Mouse (Mus musculus) MEL (cell line): ENCODE data around the gene Haus6.

ENCODE experiments used
- CHD1 ChIP-seq: IDR thresholded peaks from 2 replicates; pipeline ENCODE4 v1.6.1; 2012; ENCODE audit warnings: low read depth, mild to moderate bottlenecking, inconsistent platforms, low read length, improper control_type of control experiment
- CTCF ChIP-seq, 3 experiments: IDR thresholded peaks in 2 of 3; conservative IDR thresholded peaks in 1 of 3; 2 replicates each; pipeline ENCODE4 v1.5.1; 2011 to 2012; ENCODE audit warnings: low read length in 3 of 3, low read depth in 2 of 3, mild to moderate bottlenecking in 2 of 3, improper control_type of control experiment in 1 of 3, inconsistent platforms in 1 of 3, mixed read lengths in 1 of 3, moderate library complexity in 1 of 3; ENCODE audit not compliant: control insufficient read depth in 1 of 3, insufficient read depth in 1 of 3, poor library complexity in 1 of 3, severe bottlenecking in 1 of 3
- E2F4 ChIP-seq: IDR thresholded peaks from 2 replicates; pipeline ENCODE4 v1.6.1; 2011; ENCODE audit warnings: low read depth, low read length, improper control_type of control experiment, borderline replicate concordance
- EP300 ChIP-seq, 2 experiments: IDR thresholded peaks; 2 replicates each; pipeline ENCODE4 v1.6.1; 2011; ENCODE audit warnings: improper control_type of control experiment in 2 of 2, low read length in 2 of 2, low read depth in 1 of 2, mild to moderate bottlenecking in 1 of 2
- POLR2A ChIP-seq, 2 experiments: IDR thresholded peaks; 2 replicates each; pipeline ENCODE4 v1.6.1; 2011 to 2012; ENCODE audit warnings: low read length in 2 of 2, mild to moderate bottlenecking in 2 of 2, control low read depth in 1 of 2, improper control_type of control experiment in 1 of 2, low read depth in 1 of 2, moderate library complexity in 1 of 2; ENCODE audit not compliant: control insufficient read depth in 1 of 2, insufficient read depth in 1 of 2, poor library complexity in 1 of 2
- USF2 ChIP-seq, 2 experiments: IDR thresholded peaks; 2 replicates each; pipeline ENCODE4 v1.6.1; 2011 to 2012; ENCODE audit warnings: improper control_type of control experiment in 2 of 2, low read length in 2 of 2, borderline replicate concordance in 1 of 2, inconsistent platforms in 1 of 2, low read depth in 1 of 2, mild to moderate bottlenecking in 1 of 2; ENCODE audit not compliant: insufficient read depth in 1 of 2

GRCm38 (mm10) chr4:86558228-86558627 is 53.6 kb downstream of the Haus6 start, which contains the start of gene Saxo1:
- TF ChIP-seq POLR2A (IDR thresholded peaks at IDR 0.05; ENCODE audit: control insufficient read depth in 1 of 2, insufficient read depth in 1 of 2, low read depth in 1 of 2, low read length in 2 of 2, poor library complexity in 1 of 2) (no peak), USF2 (IDR thresholded peaks at IDR 0.05; ENCODE audit: borderline replicate concordance in 1 of 2, insufficient read depth in 1 of 2, low read depth in 1 of 2, low read length in 2 of 2) (no peak), EP300 (IDR thresholded peaks at IDR 0.05; ENCODE audit: low read depth in 1 of 2, low read length in 2 of 2) (no peak), CTCF (IDR thresholded peaks at IDR 0.05 in 2 of 3, conservative IDR thresholded peaks at IDR 0.05 in 1 of 3; ENCODE audit: control insufficient read depth in 1 of 3, insufficient read depth in 1 of 3, low read depth in 2 of 3, low read length in 3 of 3, poor library complexity in 1 of 3, severe bottlenecking in 1 of 3) (no peak), CHD1 (no peak), E2F4 (no peak)
